Mouse (Mus musculus) kidney, postnatal 4 days (tissue): Measurements from ENCODE around the gene Omg.

Experiments
- DNase-seq, 2 experiments: peaks; one replicate each; pipeline ENCODE4 v3.0.0; 2021; ENCODE audit warnings: mixed read lengths in 2 of 2

Gene Omg

DNA sequence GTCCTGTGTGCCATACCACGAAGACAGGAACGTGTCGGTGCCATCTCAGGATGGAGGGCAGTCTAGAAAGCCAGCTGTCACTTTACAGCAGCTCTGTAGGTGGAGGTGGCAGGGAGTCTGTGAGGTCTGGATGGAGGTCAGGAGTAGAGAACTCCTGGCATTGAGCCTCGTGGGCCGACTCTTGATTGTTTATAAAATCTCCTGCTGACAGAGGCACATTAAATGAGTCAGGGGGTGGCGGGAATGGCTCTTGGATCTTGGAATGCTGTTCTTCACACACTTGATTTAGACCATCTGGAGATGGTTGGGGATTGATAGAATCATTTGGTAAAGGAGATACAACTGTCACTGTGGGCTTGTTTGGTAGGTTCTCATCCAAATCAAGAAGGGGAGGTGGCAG, 11.4 kb upstream of the Omg start:
- no peak for DNase-seq

DNA sequence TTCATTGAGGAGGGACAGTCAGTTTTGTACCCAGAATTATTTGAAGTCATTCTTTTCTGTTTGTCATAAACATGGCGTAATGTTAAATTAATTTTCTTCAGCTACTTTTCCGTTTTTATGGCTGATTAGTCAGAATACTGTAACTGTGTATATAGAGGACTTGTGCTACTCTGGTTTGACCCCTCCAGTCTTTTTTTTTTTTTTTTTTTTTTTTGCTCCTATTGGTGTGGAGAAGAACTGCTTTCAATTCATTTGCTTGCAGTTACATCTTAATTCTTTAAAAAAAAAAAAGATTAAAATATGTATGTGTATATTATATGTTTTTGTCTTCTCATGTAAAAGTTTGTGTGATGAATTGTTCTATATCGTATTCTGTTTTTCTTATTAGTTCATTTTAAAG, 8.1 kb upstream of the Omg start:
- DNase-seq, result no peak

DNA sequence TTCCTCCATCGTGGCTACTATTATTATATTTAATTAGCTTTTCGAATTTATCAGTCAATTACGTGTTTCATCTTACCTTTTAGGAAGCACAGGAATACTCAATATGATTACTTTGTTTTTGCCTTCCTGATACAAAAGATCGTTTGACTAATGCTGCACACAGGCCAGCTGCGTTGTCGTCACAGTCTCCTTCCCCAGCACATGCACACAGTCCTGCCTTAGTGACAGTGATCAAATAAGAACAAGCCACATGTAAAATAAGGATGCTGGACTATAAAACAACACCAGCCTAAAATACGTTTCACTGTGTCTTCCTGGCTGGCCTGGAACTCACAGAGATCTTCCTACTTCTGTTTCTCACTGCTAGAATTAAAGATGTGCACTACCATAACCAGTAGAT, 622 bp upstream of the Omg start:
- no peak for DNase-seq

DNA sequence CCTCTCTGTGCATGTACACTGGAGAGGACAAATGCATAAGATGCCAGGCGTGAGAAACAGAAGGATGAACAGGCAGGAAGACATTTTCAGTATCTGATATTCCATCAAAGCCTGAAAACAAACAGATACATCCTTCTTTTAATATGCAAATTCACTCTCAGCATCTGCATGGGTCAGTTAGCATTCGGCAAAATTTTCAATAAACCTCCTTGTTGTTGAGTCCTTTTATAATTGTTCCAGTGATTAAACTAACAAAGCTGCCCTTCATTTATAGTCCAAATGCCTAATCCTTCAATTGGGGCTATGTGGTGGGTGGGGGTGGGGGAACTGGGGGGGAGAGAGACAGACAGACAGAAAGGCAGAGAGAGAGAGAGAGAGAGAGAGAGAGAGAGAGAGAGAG, 967 bp downstream of the Omg start:
- no peak for DNase-seq

DNA sequence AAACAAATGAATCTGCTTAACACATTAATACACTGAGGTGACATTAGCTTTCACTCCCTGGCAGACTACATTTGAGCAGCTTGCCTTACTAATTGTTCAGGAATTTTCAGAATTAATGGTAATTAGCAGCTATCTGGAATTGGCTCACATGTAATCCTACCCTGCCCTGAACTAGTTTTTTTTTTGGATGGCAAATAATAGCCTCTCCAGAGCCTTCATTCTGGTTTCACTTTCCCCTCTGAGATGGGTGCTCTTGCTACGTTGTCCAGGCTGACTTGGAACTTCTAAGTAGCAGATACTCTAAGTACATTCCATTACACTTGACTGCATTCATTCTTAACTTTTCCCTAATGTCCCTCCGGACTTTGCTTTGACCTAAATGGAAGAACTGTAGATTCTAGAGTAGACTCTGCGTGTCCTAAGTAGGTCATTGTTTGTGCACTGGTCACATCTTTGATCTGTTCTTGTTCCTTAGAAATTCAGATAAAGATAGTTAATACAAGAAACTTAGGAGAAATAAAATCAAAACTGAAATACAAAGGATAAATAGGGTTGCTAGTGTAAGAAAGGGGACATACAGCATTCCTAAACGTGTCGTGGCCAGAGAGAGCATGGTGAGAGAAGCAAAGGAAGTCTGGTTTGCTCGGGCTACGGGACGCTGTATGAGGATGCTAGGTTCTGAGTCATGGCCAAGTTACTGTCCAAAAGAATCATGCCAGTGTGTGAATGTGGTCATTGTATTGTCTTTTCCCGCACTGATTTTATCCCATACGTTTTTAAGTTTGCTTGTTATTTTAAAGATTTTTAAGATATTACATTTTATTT, 8.7 kb downstream of the Omg start:
- DNase-seq, result no peak

DNA sequence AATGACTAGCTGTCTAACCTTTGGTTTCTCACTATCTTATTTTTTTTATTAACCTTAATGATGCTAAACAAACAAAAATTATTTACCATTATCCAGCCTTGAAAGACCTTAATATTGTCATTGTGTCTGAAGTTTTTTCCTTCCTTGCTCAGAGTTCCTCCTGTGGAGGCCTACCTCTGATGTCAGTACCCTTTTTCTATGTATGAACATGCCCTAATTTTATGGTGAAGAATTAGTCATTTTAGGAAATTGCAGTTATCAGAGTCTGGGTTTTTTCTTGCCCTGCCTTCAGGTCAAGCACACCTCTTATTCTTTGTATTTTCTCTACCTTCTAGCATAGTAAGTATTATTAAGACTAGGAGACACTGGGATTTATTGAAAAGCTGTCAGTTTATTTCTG, 19.2 kb downstream of the Omg start:
- no peak for DNase-seq

DNA sequence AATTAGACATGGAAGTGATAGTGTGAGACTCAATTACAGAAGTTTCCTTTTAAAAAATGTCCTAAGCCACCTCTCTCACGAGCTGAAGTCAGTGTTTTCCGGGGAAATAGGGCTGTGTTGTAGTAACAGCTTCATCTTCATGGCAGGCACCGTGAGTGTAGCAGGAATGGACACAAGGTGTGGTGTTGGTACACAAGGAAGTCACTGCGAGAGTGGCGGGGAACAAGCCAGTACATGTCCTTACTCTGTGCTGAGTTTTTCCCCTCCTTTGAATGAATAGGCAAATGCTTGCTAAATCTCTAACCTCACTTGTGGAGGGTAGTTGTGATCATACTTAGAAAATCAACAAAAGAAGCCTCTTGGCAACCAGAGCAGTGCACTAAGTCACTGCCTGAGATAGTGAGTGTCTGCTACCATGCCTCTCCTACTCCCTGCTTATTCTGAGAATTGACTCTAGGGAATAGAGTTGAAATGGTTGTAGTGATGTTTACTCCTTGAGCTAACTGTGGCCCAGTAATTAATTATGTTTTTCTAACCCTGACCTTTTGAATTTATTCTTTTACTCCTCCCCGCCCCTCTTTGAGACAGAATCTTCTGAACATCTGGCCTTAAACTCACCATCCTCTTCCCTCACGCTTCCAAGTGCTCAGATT, 19.9 kb downstream of the Omg start:
- DNase-seq, result no peak

DNA sequence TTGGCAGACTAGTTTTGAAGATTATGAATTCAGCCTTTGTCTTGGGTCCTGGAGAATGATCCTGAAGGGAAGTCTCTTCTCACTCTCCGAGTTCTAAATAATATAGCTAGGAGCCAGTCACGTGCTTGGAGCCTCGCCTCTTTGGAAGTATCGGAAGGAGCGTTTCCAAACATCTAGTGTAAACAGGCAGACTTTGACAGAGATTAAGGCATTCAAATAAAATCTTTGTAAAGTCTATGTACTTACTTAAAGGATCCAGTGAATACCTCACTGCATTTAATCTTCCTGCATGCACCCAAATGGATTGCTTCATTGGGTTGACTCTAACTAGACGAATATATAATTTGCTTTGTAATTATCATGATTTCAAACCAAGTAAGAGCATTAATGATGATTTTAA, 20.5 kb downstream of the Omg start:
- DNase-seq, result no peak

DNA sequence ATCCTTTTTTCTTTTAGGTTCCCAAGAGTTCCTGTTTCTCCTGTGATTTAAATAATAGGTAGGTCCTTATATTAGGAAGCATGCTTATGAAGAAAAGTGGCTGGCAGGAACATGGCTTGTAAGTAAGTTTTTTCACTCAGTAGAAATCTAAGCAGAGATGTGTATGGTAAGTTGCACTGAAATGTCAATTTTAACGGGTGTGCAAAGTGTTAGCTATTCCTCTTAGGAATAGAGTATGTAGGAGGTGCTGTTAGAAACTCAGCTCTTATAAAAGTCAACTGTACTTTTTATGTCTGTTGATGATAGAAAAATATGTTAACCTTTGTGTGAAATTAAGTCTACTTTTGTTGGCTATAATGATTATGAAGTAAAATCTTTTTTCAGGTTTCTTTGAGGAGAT, 35.8 kb downstream of the Omg start:
- DNase-seq, result no peak

DNA sequence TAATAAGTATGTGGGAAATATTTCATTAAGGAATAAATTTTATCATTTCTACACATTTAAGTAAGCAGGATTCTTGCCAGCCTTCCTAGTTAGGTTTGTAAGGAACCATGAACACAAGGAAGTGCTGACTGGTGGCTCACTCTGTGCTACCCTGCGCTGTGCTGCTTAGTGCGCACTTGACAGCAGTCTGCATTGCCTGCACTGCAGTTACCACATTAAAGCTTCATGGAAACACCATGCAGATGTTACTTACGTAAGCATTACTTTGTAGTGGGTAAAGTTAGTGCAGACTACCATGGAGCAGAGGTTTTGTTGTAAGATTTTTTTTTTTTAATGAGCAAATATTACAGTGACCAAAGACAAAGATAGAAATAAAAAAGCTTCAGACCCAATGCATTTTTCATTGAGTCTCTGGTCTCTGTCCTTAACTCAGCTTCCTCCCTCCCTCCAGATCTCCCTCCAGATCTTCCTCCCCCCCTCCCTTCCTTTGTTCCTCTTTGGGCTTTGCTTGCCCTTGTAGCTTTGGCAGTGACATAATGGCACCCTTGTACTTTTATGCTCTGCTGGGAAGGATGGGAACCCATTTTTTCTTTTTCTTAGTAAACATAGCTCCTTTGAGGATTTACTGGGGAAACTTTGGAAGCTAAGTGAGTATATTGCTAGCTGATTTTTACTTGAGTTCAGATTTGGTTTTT, 43.0 kb downstream of the Omg start:
- no peak for DNase-seq

DNA sequence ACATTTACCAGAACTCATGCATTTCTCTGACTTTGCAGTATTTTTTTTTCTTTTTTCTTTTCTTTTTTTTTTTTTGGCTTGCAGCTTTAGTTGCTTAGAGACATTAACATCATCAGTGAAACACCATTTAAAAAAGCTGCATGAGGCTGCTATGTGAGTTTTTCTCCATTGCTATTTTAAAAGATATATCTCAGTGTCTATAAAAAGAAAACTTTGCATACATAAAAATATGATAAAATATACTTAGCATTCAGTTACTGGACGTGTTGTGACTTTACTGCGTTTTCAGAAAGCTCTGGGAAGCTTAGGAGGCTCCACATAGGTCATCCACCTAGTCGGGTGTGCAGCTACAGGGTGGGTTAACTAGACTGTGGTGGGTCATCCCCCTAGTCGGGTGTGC, 44.0 kb downstream of the Omg start:
- DNase-seq, result no peak

DNA sequence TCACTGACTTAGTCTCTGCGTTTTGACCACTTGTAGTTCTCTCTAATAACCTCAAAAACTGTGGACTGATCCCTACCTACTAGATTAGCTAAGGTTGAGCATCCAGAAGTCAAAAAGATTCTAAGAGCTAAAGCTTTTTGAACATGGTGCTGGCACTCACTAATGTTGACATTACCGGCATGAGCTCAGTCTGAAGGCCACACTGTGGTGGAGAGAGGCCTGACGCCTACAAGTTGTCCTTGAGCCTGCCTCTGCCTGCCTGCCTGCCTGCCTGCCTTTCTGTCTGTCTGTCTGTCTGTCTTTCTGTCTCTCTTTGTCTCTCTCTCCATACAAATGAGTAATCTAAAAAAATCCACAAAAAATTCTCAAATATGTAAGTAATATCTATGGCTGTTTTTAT, 46.0 kb downstream of the Omg start:
- DNase-seq, result no peak

DNA sequence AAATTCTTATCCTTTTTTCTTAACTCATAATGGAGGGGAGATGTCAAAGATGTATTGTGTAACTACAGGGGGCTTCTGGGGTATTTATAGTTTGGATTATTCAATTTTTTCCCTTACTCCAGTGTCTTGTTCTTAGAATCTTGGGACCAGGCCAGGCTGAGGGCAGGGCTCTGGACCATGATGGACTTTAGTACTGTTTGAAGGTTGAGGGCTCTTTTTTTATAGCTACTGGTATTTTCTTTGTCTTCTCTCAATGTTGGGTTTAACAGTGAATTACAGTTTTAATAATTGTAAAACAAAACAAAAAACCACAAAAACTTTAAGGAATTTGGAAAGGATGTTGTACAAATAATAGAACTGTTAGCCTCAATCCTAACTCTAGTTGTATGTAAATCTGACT, 50.9 kb downstream of the Omg start:
- DNase-seq, result peak; percentile 64 to 71
